Mouse (Mus musculus) heart, adult 2 months (tissue): ENCODE measurements around the gene Khdc4. TPM values are rescaled to one million over a fixed set of nuclear protein-coding genes. Genes with fewer than 3 reads are reported as not detected.

Experiments used
- DNase-seq, 2 experiments: peaks; one replicate each; pipeline ENCODE4 v3.0.0; 2021
- H3K27ac ChIP-seq: fragments of 200-600 bp; 2 replicates; pipeline ENCODE4 v1.8.1; 2022
- H3K27me3 ChIP-seq: fragments of 200-500 bp; 2 replicates; pipeline ENCODE4 v1.6.1; 2012; ENCODE audit warnings: mild to moderate bottlenecking, low read length, inconsistent platforms, mixed read lengths; ENCODE audit not compliant: control insufficient read depth, insufficient read depth
- H3K36me3 ChIP-seq: fragments of 200-500 bp; 2 replicates; pipeline ENCODE4 v1.6.1; 2012; ENCODE audit warnings: low read length, inconsistent platforms; ENCODE audit not compliant: control insufficient read depth, insufficient read depth
- H3K4me1 ChIP-seq: fragments of 200-500 bp; 2 replicates; pipeline ENCODE4 v1.6.1; 2011; ENCODE audit warnings: low read length; ENCODE audit not compliant: control insufficient read depth, insufficient read depth
- H3K4me3 ChIP-seq: fragments of 200-600 bp; 2 replicates; pipeline ENCODE4 v1.8.1; 2022
- H3K79me2 ChIP-seq: fragments of 200-500 bp; replicated peaks from 2 replicates; pipeline ENCODE4 v1.6.1; 2012; ENCODE audit warnings: mild to moderate bottlenecking, inconsistent platforms, low read length, moderate library complexity, mixed read lengths; ENCODE audit not compliant: control insufficient read depth, insufficient read depth
- H3K9ac ChIP-seq: fragments of 200-500 bp; 2 replicates; pipeline ENCODE4 v1.6.1; 2012; ENCODE audit warnings: low read depth, mild to moderate bottlenecking, control low read depth, inconsistent platforms, low read length, mixed read lengths
- CTCF ChIP-seq: fragments of 200-600 bp; IDR thresholded peaks from 2 replicates; pipeline ENCODE4 v1.8.1; 2022; ENCODE audit warnings: antibody characterized with exemption, mild to moderate bottlenecking, moderate library complexity
- POLR2A ChIP-seq: fragments of 200-500 bp; IDR thresholded peaks from 2 replicates; pipeline ENCODE4 v1.6.1; 2011; ENCODE audit warnings: mild to moderate bottlenecking, low read depth, low read length, control low read depth; ENCODE audit not compliant: insufficient read depth
- WGBS: fragments of 180-500 bp; shearing (Covaris S2); methylation state at CpG from one replicate; pipeline ENCODE4 v1.1.7; 2018; 5-methylcytosine and 5-hydroxymethylcytosine counted together
- intact Hi-C: fragments of 180-260 bp; cut with DNase I; formaldehyde crosslinking; loops from one replicate; pipeline ENCODE4 v1.15.1; 2025
- polyA plus RNA-seq: library from polyadenylated mRNA; depleted of rRNA; stranded (reverse); fragments of >200 nt; gene quantifications from 2 replicates; pipeline ENCODE4 v1.2.3, GENCODE M21; 2012; rRNA removed
- total RNA-seq, 2 experiments: library from RNA; stranded (reverse); gene quantifications; 2 replicates each; pipeline ENCODE4 v1.2.3; 2021

Khdc4 gene
- total and polyA plus RNA-seq, 3 experiments: 24.9 to 29.9 (median 25.7) TPM

- Histone ChIP-seq H3K27me3 (no peaks in the 10 kb centered on the region), H3K27ac (no peak overlapping the region), H3K9ac (no peak overlapping the region), H3K4me3 (no peak overlapping the region), H3K4me1 (peaks cover 8% of the 10 kb centered on the region), H3K79me2 (no peaks in the 10 kb centered on the region), H3K36me3 (no peaks in the 10 kb centered on the region)
- TF ChIP-seq POLR2A (no peak), CTCF (peak; percentile 52)
- WGBS: 33% methylated on average over 6 of the region's 6 CpGs
- DNase-seq: no peak
- intact Hi-C loops: no loop called here
These were observed 76.8 kb downstream of the Khdc4 start for GRCm38 (mm10) chr3:88762401-88762831.

Other genes with a start within 250 kb of the Khdc4 start
- gene Sema4a, start 224.6 kb upstream of the Khdc4 start, total RNA-seq: 1 to 10 TPM; 3.2 to 3.3 TPM
- 8.5 and 9.5 TPM in 2 replicates for gene Sema4a, start 224.6 kb upstream of the Khdc4 start, polyA plus RNA-seq
- 100 to 1,000 TPM; 117 to 138 TPM for gene Lmna, start 175.8 kb upstream of the Khdc4 start, total RNA-seq
- 67.3 and 85.2 TPM in 2 replicates for gene Lmna, start 175.8 kb upstream of the Khdc4 start, polyA plus RNA-seq
- gene Mex3a, start 153.4 kb upstream of the Khdc4 start, total RNA-seq: under 1 TPM; 0.42 to 0.45 TPM
- 0.27 and 0.59 TPM in 2 replicates for gene Mex3a, start 153.4 kb upstream of the Khdc4 start, polyA plus RNA-seq
- gene Rab25, start 137.5 kb upstream of the Khdc4 start, total RNA-seq: not detected
- 2.2 TPM in 1 of 2 replicates, not detected in the other for gene Rab25, start 137.5 kb upstream of the Khdc4 start, polyA plus RNA-seq
- gene Lamtor2, start 132.7 kb upstream of the Khdc4 start, total RNA-seq: 100 to 1,000 TPM in 1 of 2 experiments, 10 to 100 TPM in 1; 94.3 to 104 TPM
- gene Lamtor2, start 132.7 kb upstream of the Khdc4 start, polyA plus RNA-seq: 118 TPM in 2 replicates
- 10 to 100 TPM; 70.1 to 76.5 TPM for gene Ubqln4, start 132.0 kb upstream of the Khdc4 start, total RNA-seq
- 69.3 and 86.7 TPM in 2 replicates for gene Ubqln4, start 132.0 kb upstream of the Khdc4 start, polyA plus RNA-seq
- gene Ssr2, start 109.9 kb upstream of the Khdc4 start, total RNA-seq: 10 to 100 TPM; 65.3 to 67.6 TPM
- 80.0 and 115 TPM in 2 replicates for gene Ssr2, start 109.9 kb upstream of the Khdc4 start, polyA plus RNA-seq
- gene Arhgef2, start 79.8 kb upstream of the Khdc4 start, total RNA-seq: 10 to 100 TPM; 37.3 to 37.5 TPM
- gene Arhgef2, start 79.8 kb upstream of the Khdc4 start, polyA plus RNA-seq: 51.0 and 53.4 TPM in 2 replicates
- gene Rxfp4, start 32.7 kb upstream of the Khdc4 start, total RNA-seq: not detected
- 0.41 TPM in 1 of 2 replicates, not detected in the other for gene Rxfp4, start 32.7 kb upstream of the Khdc4 start, polyA plus RNA-seq
- 10 to 100 TPM; 57.0 to 66.6 TPM for gene Rit1, start 31.0 kb downstream of the Khdc4 start, total RNA-seq
- 98.3 and 112 TPM in 2 replicates for gene Rit1, start 31.0 kb downstream of the Khdc4 start, polyA plus RNA-seq
- gene Syt11, start 89.4 kb downstream of the Khdc4 start, total RNA-seq: 1 to 10 TPM; 6.6 to 7.9 TPM
- 10.2 and 18.2 TPM in 2 replicates for gene Syt11, start 89.4 kb downstream of the Khdc4 start, polyA plus RNA-seq
- 10 to 100 TPM; 19.9 to 24.3 TPM for gene Gon4l, start 149.4 kb downstream of the Khdc4 start, total RNA-seq
- 10.7 and 15.8 TPM in 2 replicates for gene Gon4l, start 149.4 kb downstream of the Khdc4 start, polyA plus RNA-seq
- 10 to 100 TPM; 12.4 to 12.6 TPM for gene Msto1, start 228.2 kb downstream of the Khdc4 start, total RNA-seq
- gene Msto1, start 228.2 kb downstream of the Khdc4 start, polyA plus RNA-seq: 21.6 and 22.1 TPM in 2 replicates